Mouse (Mus musculus): ENCODE results near the gene Gm11060.

DNA sequence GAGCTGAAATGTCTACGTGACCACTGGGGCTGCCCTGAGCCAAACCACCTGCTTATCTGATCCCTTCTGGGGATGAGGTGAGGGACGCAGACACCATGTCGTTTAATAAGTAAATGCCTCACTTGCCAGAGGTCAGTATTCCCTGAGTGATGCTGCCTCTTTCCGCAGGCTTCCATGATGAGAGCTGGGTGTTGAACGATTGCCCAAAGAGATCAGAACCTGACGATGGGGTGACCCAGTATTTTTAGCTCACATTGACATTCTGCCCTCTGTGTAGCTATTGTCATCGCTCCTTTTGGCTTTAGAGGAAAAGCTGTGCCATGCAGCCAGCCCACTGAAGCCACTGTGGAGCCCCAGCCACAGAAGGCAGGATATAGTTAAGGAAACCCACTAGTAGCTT, 47.7 kb downstream of the Gm11060 start:
- TF ChIP-seq GATA1 (IDR thresholded peaks at IDR 0.05; ENCODE audit: borderline replicate concordance, low read length) (no peak), FLI1 (IDR thresholded peaks at IDR 0.05; ENCODE audit: low read length) (no peak)

Measured in megakaryocyte, embryonic 14.5 days (primary cell).